Mouse (Mus musculus): ENCODE data around the gene Olfr330.

DNA sequence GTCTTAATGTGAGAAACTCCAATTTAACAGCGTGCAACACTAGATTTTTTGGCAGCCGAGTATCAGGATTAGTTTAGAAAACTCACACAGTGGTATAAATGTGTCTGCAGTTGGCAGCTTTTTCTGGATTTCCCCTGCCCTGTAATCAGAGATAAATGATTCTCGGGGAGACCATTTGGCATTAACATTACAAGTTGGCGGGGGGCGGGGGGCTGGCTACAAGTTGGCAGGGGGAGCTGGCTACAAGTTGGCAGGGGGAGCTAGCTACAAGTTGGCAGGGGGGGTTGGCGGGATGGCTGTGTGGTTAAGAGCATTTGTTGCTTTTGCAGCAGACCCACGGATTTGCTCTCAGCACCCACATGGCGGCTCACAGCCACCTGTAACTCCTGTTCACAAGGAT, 44.0 kb upstream of the Olfr330 start:
- TF ChIP-seq GATA1 (IDR thresholded peaks at IDR 0.05; ENCODE audit: borderline replicate concordance, low read length) (no peak), FLI1 (IDR thresholded peaks at IDR 0.05; ENCODE audit: low read length) (no peak)
